Mouse (Mus musculus) MEL (cell line): ENCODE results near the gene Stx6. TPM values are rescaled to one million over a fixed set of nuclear protein-coding genes. Genes with fewer than 3 reads are reported as not detected.

Experiments used
- DNase-seq: peaks from one replicate; pipeline ENCODE4 v3.0.0; 2011; ENCODE audit warnings: low read depth, low spot score
- H3K27ac ChIP-seq: 2 replicates; pipeline ENCODE4 v1.5.1; 2012; ENCODE audit warnings: low read depth, mild to moderate bottlenecking, control low read depth, low read length, moderate library complexity; ENCODE audit not compliant: control insufficient read depth
- H3K27me3 ChIP-seq, 2 experiments: fragments of 150-350 bp in 1 of 2; sonication (generic) in 1 of 2; 2 replicates each; pipeline ENCODE4 v1.6.1; 2012; ENCODE audit warnings: low read length in 2 of 2, mild to moderate bottlenecking in 2 of 2, improper control_type of control experiment in 1 of 2, moderate library complexity in 1 of 2; ENCODE audit not compliant: insufficient read depth in 2 of 2, control insufficient read depth in 1 of 2
- H3K36me3 ChIP-seq, 2 experiments: 2 replicates each; pipeline ENCODE4 v1.6.1; 2012 to 2014; ENCODE audit warnings: low read length in 2 of 2, improper control_type of control experiment in 1 of 2, inconsistent platforms in 1 of 2, mild to moderate bottlenecking in 1 of 2; ENCODE audit not compliant: insufficient read depth in 2 of 2, control insufficient read depth in 1 of 2
- H3K4me1 ChIP-seq, 2 experiments: fragments of 150-350 bp in 1 of 2; sonication (generic) in 1 of 2; 2 replicates each; pipeline ENCODE4 v1.6.1; 2012; ENCODE audit warnings: low read length in 2 of 2, improper control_type of control experiment in 1 of 2, mild to moderate bottlenecking in 1 of 2; ENCODE audit not compliant: insufficient read depth in 2 of 2, control insufficient read depth in 1 of 2
- H3K4me3 ChIP-seq, 2 experiments: fragments of 150-350 bp in 1 of 2; sonication (generic) in 1 of 2; 2 replicates each; pipeline ENCODE4 v1.5.1; 2012; ENCODE audit warnings: low read depth in 2 of 2, low read length in 2 of 2, mild to moderate bottlenecking in 2 of 2, moderate library complexity in 2 of 2, control low read depth in 1 of 2, improper control_type of control experiment in 1 of 2; ENCODE audit not compliant: control insufficient read depth in 1 of 2, insufficient read depth in 1 of 2
- H3K79me2 ChIP-seq: 2 replicates; pipeline ENCODE4 v1.6.1; 2012; ENCODE audit warnings: mild to moderate bottlenecking, low read length, moderate library complexity; ENCODE audit not compliant: control insufficient read depth, poor library complexity, insufficient read depth
- H3K9ac ChIP-seq: 2 replicates; pipeline ENCODE4 v1.6.1; 2012; ENCODE audit warnings: low read depth, mild to moderate bottlenecking, control low read depth, low read length, moderate library complexity; ENCODE audit not compliant: control insufficient read depth, poor library complexity, severe bottlenecking
- H3K9me3 ChIP-seq: fragments of 150-350 bp; sonication (generic); replicated peaks from 2 replicates; pipeline ENCODE4 v1.6.1; 2012; ENCODE audit warnings: mild to moderate bottlenecking, low read length, improper control_type of control experiment, moderate library complexity; ENCODE audit not compliant: insufficient read depth
- BHLHE40 ChIP-seq: IDR thresholded peaks from 2 replicates; pipeline ENCODE4 v1.6.1; 2012; ENCODE audit warnings: low read depth, mild to moderate bottlenecking, inconsistent platforms, low read length, improper control_type of control experiment, borderline replicate concordance
- CTCF ChIP-seq, 3 experiments: IDR thresholded peaks in 2 of 3; conservative IDR thresholded peaks in 1 of 3; 2 replicates each; pipeline ENCODE4 v1.5.1; 2011 to 2012; ENCODE audit warnings: low read length in 3 of 3, low read depth in 2 of 3, mild to moderate bottlenecking in 2 of 3, improper control_type of control experiment in 1 of 3, inconsistent platforms in 1 of 3, mixed read lengths in 1 of 3, moderate library complexity in 1 of 3; ENCODE audit not compliant: control insufficient read depth in 1 of 3, insufficient read depth in 1 of 3, poor library complexity in 1 of 3, severe bottlenecking in 1 of 3
- E2F4 ChIP-seq: IDR thresholded peaks from 2 replicates; pipeline ENCODE4 v1.6.1; 2011; ENCODE audit warnings: low read depth, low read length, improper control_type of control experiment, borderline replicate concordance
- GABPA ChIP-seq: IDR thresholded peaks from 2 replicates; pipeline ENCODE4 v1.6.1; 2012; ENCODE audit warnings: low read depth, mild to moderate bottlenecking, inconsistent platforms, low read length, improper control_type of control experiment, moderate library complexity
- KAT2A ChIP-seq: conservative IDR thresholded peaks from 2 replicates; pipeline ENCODE4 v1.6.1; 2012; ENCODE audit warnings: low read depth, low read length, improper control_type of control experiment, inconsistent platforms
- MAFK ChIP-seq: IDR thresholded peaks from 2 replicates; pipeline ENCODE4 v1.6.1; 2011; ENCODE audit warnings: low read depth, mild to moderate bottlenecking, low read length, improper control_type of control experiment, borderline replicate concordance
- MEF2A ChIP-seq: IDR thresholded peaks from 2 replicates; pipeline ENCODE4 v1.6.1; 2014; ENCODE audit warnings: low read depth, mild to moderate bottlenecking, inconsistent platforms, low read length, improper control_type of control experiment; ENCODE audit not compliant: poor library complexity, insufficient replicate concordance, severe bottlenecking; ENCODE audit errors: extremely low read depth
- MXI1 ChIP-seq: IDR thresholded peaks from 2 replicates; pipeline ENCODE4 v1.6.1; 2011; ENCODE audit warnings: mild to moderate bottlenecking, low read depth, low read length, improper control_type of control experiment
- NELFE ChIP-seq: IDR thresholded peaks from 2 replicates; pipeline ENCODE4 v1.6.1; 2011; ENCODE audit warnings: low read depth, low read length, improper control_type of control experiment
- NRF1 ChIP-seq: IDR thresholded peaks from 2 replicates; pipeline ENCODE4 v1.6.1; 2014; ENCODE audit warnings: low read depth, mild to moderate bottlenecking, inconsistent platforms, low read length, improper control_type of control experiment, moderate library complexity; ENCODE audit not compliant: poor library complexity, insufficient read depth, severe bottlenecking
- POLR2AphosphoS2 ChIP-seq: IDR thresholded peaks from 2 replicates; pipeline ENCODE4 v1.6.1; 2011; ENCODE audit warnings: low read length, improper control_type of control experiment
- POLR2AphosphoS5 ChIP-seq: IDR thresholded peaks from 2 replicates; pipeline ENCODE4 v1.6.1; 2012; ENCODE audit warnings: low read depth, borderline replicate concordance, mild to moderate bottlenecking, inconsistent platforms, low read length, moderate library complexity, mixed read lengths
- RCOR1 ChIP-seq: IDR thresholded peaks from 2 replicates; pipeline ENCODE4 v1.6.1; 2012; ENCODE audit warnings: low read depth, mild to moderate bottlenecking, inconsistent platforms, low read length, improper control_type of control experiment
- TBP ChIP-seq: IDR thresholded peaks from 2 replicates; pipeline ENCODE4 v1.8.0; 2011; ENCODE audit warnings: low read depth, low read length, improper control_type of control experiment
- USF1 ChIP-seq: IDR thresholded peaks from 2 replicates; pipeline ENCODE4 v1.6.1; 2014; ENCODE audit warnings: low read depth, mild to moderate bottlenecking, inconsistent platforms, low read length, improper control_type of control experiment, moderate library complexity
- ZC3H11A ChIP-seq: IDR thresholded peaks from 2 replicates; pipeline ENCODE4 v1.6.1; 2012; ENCODE audit warnings: low read depth, mild to moderate bottlenecking, inconsistent platforms, low read length, improper control_type of control experiment
- ZKSCAN1 ChIP-seq: IDR thresholded peaks from 2 replicates; pipeline ENCODE4 v1.6.1; 2012; ENCODE audit warnings: low read depth, mild to moderate bottlenecking, inconsistent platforms, low read length, improper control_type of control experiment, moderate library complexity
- polyA plus RNA-seq, 2 experiments: library from polyadenylated mRNA; stranded (reverse) in 1 of 2; unstranded in 1 of 2; fragments of >175 nt in 1 of 2; fragments of >200 nt in 1 of 2; gene quantifications; 2 replicates each; pipeline versions ENCODE4 v1.2.1 to v1.2.4; 2012; ENCODE audit warnings: low replicate concordance in 2 of 2, low read depth in 1 of 2; ENCODE audit not compliant: insufficient read length in 2 of 2, insufficient read depth in 1 of 2, missing spikeins in 1 of 2
- total RNA-seq: library from RNA; depleted of rRNA; stranded (reverse); fragments of 300-350 nt; gene quantifications from 2 replicates; pipeline ENCODE4 v1.2.3, GENCODE M21; 2012

The Stx6 gene
- total and polyA plus RNA-seq, 3 experiments = 18.1 to 38.4 TPM; not detected in 1

DNA sequence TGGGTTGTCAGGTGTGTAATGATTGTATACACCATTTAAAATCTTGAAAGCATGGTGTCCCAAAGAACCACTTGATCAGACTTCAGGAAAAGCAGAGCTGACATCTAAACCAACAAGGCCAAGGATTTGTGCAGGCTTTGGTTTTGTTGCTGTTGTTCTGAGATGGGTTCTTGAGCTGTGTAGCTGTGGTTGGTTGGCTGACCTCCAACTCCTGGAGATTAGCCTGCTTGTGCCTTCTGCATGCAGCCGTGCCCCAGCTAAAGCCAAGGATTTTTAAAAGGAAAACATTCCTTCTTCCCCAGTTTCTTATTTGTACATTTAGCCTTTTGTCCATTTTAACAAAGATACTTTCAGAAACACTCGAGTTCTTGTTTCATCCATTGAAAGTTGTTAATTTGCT is 33.2 kb downstream of the Stx6 start:
- Histone ChIP-seq H3K36me3 (no peaks in the 10 kb centered on the region; a peak in 2 of 4 replicates), H3K4me3 (no peak overlapping the region), H3K79me2 (no peaks in the 10 kb centered on the region), H3K9ac (no peak overlapping the region), H3K9me3 (no peaks in the 10 kb centered on the region), H3K27ac (no peak overlapping the region), H3K4me1 (no peaks in the 10 kb centered on the region; a peak in 1 of 4 replicates), H3K27me3 (no peaks in the 10 kb centered on the region)
- DNase-seq = no peak
- TF ChIP-seq ZC3H11A (no peak), NELFE (no peak), NRF1 (no peak), ZKSCAN1 (no peak), E2F4 (no peak), CTCF (IDR thresholded peaks at IDR 0.05 in 2 of 3, conservative IDR thresholded peaks at IDR 0.05 in 1 of 3; ENCODE audit: control insufficient read depth in 1 of 3, insufficient read depth in 1 of 3, low read depth in 2 of 3, low read length in 3 of 3, poor library complexity in 1 of 3, severe bottlenecking in 1 of 3) (no peak), MEF2A (no peak), KAT2A (no peak), POLR2AphosphoS2 (no peak), BHLHE40 (no peak), POLR2AphosphoS5 (no peak)

DNA sequence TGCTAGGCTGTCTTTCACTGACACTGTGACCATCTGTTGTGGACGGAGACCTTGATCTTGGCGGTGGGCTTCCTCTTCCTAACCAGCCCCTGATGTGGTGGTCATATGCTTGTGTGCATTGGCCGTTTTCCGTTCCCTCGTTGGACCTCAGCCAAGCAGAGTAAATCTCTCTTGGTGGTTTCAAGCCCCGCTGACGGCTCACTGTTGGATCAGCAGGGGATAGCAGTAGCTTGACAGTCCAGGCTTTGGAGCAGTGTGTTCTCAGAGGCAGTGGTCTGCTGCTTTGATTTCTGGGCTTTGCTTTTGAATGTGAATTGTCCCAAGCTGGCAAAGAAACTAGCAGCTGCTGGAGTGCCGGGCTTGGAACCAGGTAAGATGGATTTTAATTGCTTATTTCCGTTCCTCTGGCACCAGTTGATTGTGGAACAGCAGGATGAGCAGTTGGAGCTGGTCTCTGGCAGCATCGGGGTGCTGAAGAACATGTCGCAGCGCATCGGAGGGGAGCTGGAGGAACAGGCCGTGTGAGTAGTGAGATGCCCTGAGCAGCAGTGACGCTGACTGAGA is 34.4 kb downstream of the Stx6 start:
- no peak overlapping the region for H3K4me3 ChIP-seq
- no peak for DNase-seq
- no peaks in the 10 kb centered on the region; a peak in 1 of 4 replicates for H3K36me3 ChIP-seq
- H3K9ac ChIP-seq = no peak overlapping the region
- TF ChIP-seq ZKSCAN1 (no peak), MXI1 (no peak), GABPA (no peak)
- H3K27ac ChIP-seq = no peak overlapping the region
- H3K9me3 ChIP-seq = no peaks in the 10 kb centered on the region
- no peaks in the 10 kb centered on the region for H3K27me3 ChIP-seq
- no peaks in the 10 kb centered on the region for H3K79me2 ChIP-seq
- no peaks in the 10 kb centered on the region; a peak in 1 of 4 replicates for H3K4me1 ChIP-seq

DNA sequence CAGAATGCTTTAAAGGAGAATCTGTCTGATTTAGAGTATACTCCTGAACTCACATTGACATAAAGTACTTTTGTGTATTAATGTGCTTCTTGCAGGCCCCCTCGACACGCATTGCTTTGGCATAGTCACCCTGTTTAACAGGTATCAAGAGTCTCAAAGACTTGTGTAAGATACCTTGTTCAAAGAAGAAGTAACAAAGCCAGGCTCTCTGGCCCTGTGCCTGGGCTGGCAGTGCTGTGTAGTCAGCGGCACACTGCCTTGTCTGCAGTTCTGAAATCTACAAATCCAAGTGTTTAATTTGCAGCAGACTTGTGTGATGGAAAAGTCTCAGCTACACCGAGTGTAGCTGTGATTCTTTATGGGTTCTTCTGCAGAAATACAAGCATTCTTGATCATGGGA is 38.2 kb downstream of the Stx6 start:
- Histone ChIP-seq H3K79me2 (no peaks in the 10 kb centered on the region), H3K27me3 (no peaks in the 10 kb centered on the region), H3K9me3 (no peaks in the 10 kb centered on the region), H3K27ac (no peak overlapping the region), H3K4me3 (no peak overlapping the region), H3K36me3 (peaks cover 3 to 11% of the 10 kb centered on the region in 2 experiments)
- TF ChIP-seq USF1 = no peak
- TF ChIP-seq TBP = no peak
- no peak for TF ChIP-seq MAFK
- TF ChIP-seq RCOR1 = no peak
- TF ChIP-seq, all 39 proteins: peak for 0
- DNase-seq = no peak
- no peak overlapping the region for H3K9ac ChIP-seq
- H3K4me1 ChIP-seq = peaks cover 4 to 10% of the 10 kb centered on the region in 2 experiments
